Mouse (Mus musculus): ENCODE data around the gene Hist2h2bb.

GRCm38 (mm10) chr3:96277428-96277799 is 7.9 kb downstream of the Hist2h2bb start:
- no peak; the same call in 1 of the 2 replicates for TF ChIP-seq CTCF (IDR thresholded peaks at IDR 0.05; ENCODE audit: low read depth)
- no peak for TF ChIP-seq EP300 (IDR thresholded peaks at IDR 0.05; ENCODE audit: low read depth)
